Mouse (Mus musculus) cerebellum, adult 2 months (tissue): ENCODE results near the gene Sirt4.

Experiments
- CTCF ChIP-seq: fragments of 200-500 bp; IDR thresholded peaks from 2 replicates; pipeline ENCODE4 v1.5.1; 2011; ENCODE audit warnings: low read depth, mild to moderate bottlenecking, control low read depth, low read length, moderate library complexity, borderline replicate concordance; ENCODE audit not compliant: insufficient read depth
- POLR2A ChIP-seq: fragments of 200-500 bp; IDR thresholded peaks from 2 replicates; pipeline ENCODE4 v1.6.1; 2011; ENCODE audit warnings: low read length, control low read depth, borderline replicate concordance; ENCODE audit not compliant: insufficient read depth

DNA sequence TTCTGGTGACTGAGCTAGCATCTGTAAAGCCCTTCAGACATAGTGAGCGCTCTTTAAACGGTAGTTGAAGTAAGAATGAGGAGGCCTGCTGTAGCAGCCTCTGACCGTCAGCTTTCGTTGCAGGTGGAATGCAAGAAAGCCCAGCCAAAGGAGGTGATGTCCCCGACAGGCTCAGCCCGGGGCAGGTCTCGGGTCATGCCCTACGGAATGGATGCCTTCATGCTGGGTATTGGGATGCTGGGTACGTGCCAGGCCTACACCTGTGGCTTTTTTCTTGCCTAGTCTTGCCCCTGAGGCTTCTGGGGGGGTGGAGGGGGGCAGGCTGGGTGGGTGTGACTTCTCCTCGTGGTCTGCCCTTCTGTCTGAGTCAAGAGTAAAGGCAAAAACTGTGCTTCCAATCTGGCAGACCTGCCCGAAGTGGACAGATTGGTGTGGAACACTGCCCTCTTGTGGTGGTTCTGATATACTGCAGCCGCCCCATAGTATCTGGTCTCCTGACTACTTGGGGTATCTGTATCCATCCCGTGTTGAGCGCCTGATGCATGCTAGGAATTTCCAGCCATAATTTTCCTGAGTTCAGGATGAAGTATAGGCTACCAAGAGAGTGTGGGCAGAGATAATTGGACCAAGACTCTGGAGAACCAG is 43.2 kb downstream of the Sirt4 start:
- TF ChIP-seq CTCF = peak; percentile 89
- no peak for TF ChIP-seq POLR2A
